Comparison of ENCODE assay signal across 8 mouse cellular contexts in the genomic region with DNA sequence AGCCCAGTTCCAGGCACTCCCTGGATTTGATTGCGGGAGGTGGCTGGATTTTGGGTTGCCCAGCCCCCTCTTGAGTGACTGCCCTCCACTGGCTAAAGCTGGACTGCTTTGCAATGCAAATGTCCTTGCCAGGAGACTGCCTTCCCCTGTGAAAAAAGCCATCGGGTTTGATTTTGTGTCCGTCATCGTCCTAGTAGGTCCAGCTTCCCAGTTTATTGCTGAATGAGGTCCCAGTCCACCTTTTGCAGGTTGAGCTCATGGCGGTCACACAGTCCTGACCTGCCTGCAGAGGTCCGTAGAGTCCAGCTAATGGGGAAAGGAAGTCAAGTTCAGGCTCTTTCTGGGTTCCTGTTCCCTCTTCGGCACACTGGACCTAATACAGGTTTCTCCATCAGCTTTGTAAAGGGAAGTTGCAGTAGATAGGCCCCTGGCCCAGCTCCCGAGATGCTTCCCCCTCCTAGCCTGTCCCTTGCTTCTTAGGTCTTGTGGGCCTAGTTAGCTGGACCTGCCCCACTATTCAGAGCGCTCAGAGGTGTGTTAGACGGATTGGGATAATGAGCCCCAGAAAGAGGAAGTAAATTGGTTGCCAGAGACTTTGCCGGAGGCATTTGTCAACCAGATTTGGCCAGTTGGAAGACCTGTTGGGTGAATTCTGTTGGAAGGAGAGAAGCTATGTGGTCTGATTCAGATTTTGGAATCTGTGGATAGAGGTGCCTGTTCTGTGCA. TPM values are rescaled to one million over a fixed set of nuclear protein-coding genes. Genes with fewer than 3 reads are reported as not detected.
DNase-seq lines count a peak whose midpoint lies in the region; ATAC-seq lines count a peak whose summit lies in the region.

No protein-coding gene starts in this region.

- peak overlapping the region; percentile 79 for H3K4me2 ChIP-seq in embryonic facial prominence, embryonic 11.5 days (ENCODE audit: low read depth, low read length)
- peak overlapping the region; percentile 84 for H3K4me2 ChIP-seq in limb, embryonic 15.5 days
- peak overlapping the region; percentile 85 for H3K4me2 ChIP-seq in stomach, embryonic 15.5 days

- no peak for ATAC-seq in embryonic facial prominence, embryonic 11.5 days (replicated peaks; ENCODE audit: insufficient number of reproducible peaks, low FRiP score, low TSS enrichment, low read depth)
- ATAC-seq in limb, embryonic 15.5 days (ENCODE audit: insufficient number of reproducible peaks, low FRiP score, low TSS enrichment, low read depth): no peak
- peak; percentile 54 for ATAC-seq in monocyte, adult 5-6 weeks (replicated peaks; ENCODE audit: insufficient number of reproducible peaks, low FRiP score, low TSS enrichment, poor library complexity, severe bottlenecking)
- ATAC-seq in stomach, embryonic 15.5 days (ENCODE audit: insufficient read depth, low FRiP score, low read depth): no peak

- peak; percentile 67 for DNase-seq in right cerebral cortex, adult 18-20 months
- DNase-seq in right cerebral cortex, postnatal 4 days: no peak
- DNase-seq in embryonic facial prominence, embryonic 11.5 days (ENCODE audit: low spot score): peak; percentile 48
- DNase-seq in heart, embryonic 10.5 days (ENCODE audit: low spot score): no peak
- peak; percentile 82 for DNase-seq in kidney, adult 9 months

- peak overlapping the region; percentile 88 for H3K9ac ChIP-seq in embryonic facial prominence, embryonic 11.5 days (replicated peaks; ENCODE audit: low read length)
- H3K9ac ChIP-seq in limb, embryonic 15.5 days: peak overlapping the region; percentile 96
- H3K9ac ChIP-seq in stomach, embryonic 15.5 days: peak overlapping the region; percentile 85

- H3K27me3 ChIP-seq in embryonic facial prominence, embryonic 11.5 days (ENCODE audit: control insufficient read depth, insufficient read depth, low read length): no peaks in the 10 kb centered on the region
- no peaks in the 10 kb centered on the region for H3K27me3 ChIP-seq in heart, embryonic 10.5 days (ENCODE audit: insufficient read depth, poor library complexity, severe bottlenecking)
- H3K27me3 ChIP-seq in limb, embryonic 15.5 days: no peaks in the 10 kb centered on the region
- H3K27me3 ChIP-seq in stomach, embryonic 15.5 days (replicated peaks): no peaks in the 10 kb centered on the region

- 0 out of 2 replicates have a peak overlapping the region, but pooled peaks have one; percentile 22 for H3K27ac ChIP-seq in embryonic facial prominence, embryonic 11.5 days (replicated peaks; ENCODE audit: low read depth, low read length)
- peak overlapping the region; percentile 89 for H3K27ac ChIP-seq in heart, embryonic 10.5 days
- H3K27ac ChIP-seq in limb, embryonic 15.5 days: peak overlapping the region; percentile 99
- H3K27ac ChIP-seq in stomach, embryonic 15.5 days: peak overlapping the region; percentile 99

- no peaks in the 10 kb centered on the region for H3K36me3 ChIP-seq in embryonic facial prominence, embryonic 11.5 days (replicated peaks; ENCODE audit: control insufficient read depth, insufficient read depth, low read depth, low read length)
- H3K36me3 ChIP-seq in heart, embryonic 10.5 days: 0 out of 2 replicates have a peak, but pooled peaks cover 2% of the 10 kb centered on the region
- H3K36me3 ChIP-seq in limb, embryonic 15.5 days: no peaks in the 10 kb centered on the region
- no peaks in the 10 kb centered on the region for H3K36me3 ChIP-seq in stomach, embryonic 15.5 days

- H3K9me3 ChIP-seq in embryonic facial prominence, embryonic 11.5 days (replicated peaks; ENCODE audit: control insufficient read depth, low read length): no peaks in the 10 kb centered on the region
- no peaks in the 10 kb centered on the region for H3K9me3 ChIP-seq in heart, embryonic 10.5 days
- no peaks in the 10 kb centered on the region for H3K9me3 ChIP-seq in limb, embryonic 15.5 days
- no peaks in the 10 kb centered on the region for H3K9me3 ChIP-seq in stomach, embryonic 15.5 days

- peak overlapping the region; percentile 95 for H3K4me3 ChIP-seq in embryonic facial prominence, embryonic 11.5 days (ENCODE audit: low read depth, low read length)
- peak overlapping the region; percentile 88 for H3K4me3 ChIP-seq in heart, embryonic 10.5 days
- H3K4me3 ChIP-seq in limb, embryonic 15.5 days: peak overlapping the region; percentile 92
- peak overlapping the region; percentile 80 for H3K4me3 ChIP-seq in stomach, embryonic 15.5 days (replicated peaks)

- 3% methylated on average over 11 of the region's 11 CpGs for WGBS in embryonic facial prominence, embryonic 11.5 days
- WGBS in heart, embryonic 10.5 days: 6% methylated on average over 11 of the region's 11 CpGs
- WGBS in limb, embryonic 15.5 days: 4% methylated on average over 11 of the region's 11 CpGs
- WGBS in stomach, embryonic 15.5 days: 8% methylated on average over 11 of the region's 11 CpGs

- peaks cover 15% of the 10 kb centered on the region for H3K4me1 ChIP-seq in embryonic facial prominence, embryonic 11.5 days (ENCODE audit: control insufficient read depth, insufficient read depth, low read length)
- H3K4me1 ChIP-seq in heart, embryonic 10.5 days: peaks cover 68% of the 10 kb centered on the region
- H3K4me1 ChIP-seq in limb, embryonic 15.5 days: peaks cover 68% of the 10 kb centered on the region
- H3K4me1 ChIP-seq in stomach, embryonic 15.5 days: peaks cover 50% of the 10 kb centered on the region

RNA-seq across cellular contexts. Expression of a gene that starts 1.7 kb away (rescaled TPM):
- polyA plus RNA-seq in embryonic facial prominence, embryonic 11.5 days (2014; fragmentation: Nextera tagmentation; extraction: Ambion mirVana): 10.2 and 11.7 TPM in 2 replicates
- polyA plus RNA-seq in heart, embryonic 10.5 days (2016; fragmentation: Nextera tagmentation; extraction: Ambion mirVana): 5.9 and 8.3 TPM in 2 replicates
- 14.7 and 17.3 TPM in 2 replicates for polyA plus RNA-seq in limb, embryonic 15.5 days (2015; fragmentation: Nextera tagmentation; extraction: Ambion mirVana)
- 16.5 to 33.7 TPM (median 17.8 TPM) in 3 replicates for total RNA-seq in monocyte, adult 5-6 weeks (2017)
- 11.2 and 13.0 TPM in 2 replicates for polyA plus RNA-seq in stomach, embryonic 15.5 days (2015; fragmentation: Nextera tagmentation; extraction: Ambion mirVana)

RNA-seq across cellular contexts. Expression of a gene that starts 33.9 kb away (rescaled TPM):
- polyA plus RNA-seq in embryonic facial prominence, embryonic 11.5 days (2014; fragmentation: Nextera tagmentation; extraction: Ambion mirVana): 97.1 and 100 TPM in 2 replicates
- 87.4 and 92.5 TPM in 2 replicates for polyA plus RNA-seq in heart, embryonic 10.5 days (2016; fragmentation: Nextera tagmentation; extraction: Ambion mirVana)
- polyA plus RNA-seq in limb, embryonic 15.5 days (2015; fragmentation: Nextera tagmentation; extraction: Ambion mirVana): 114 and 117 TPM in 2 replicates
- 17.1 to 48.6 TPM (median 38.2 TPM) in 3 replicates for total RNA-seq in monocyte, adult 5-6 weeks (2017)
- 109 and 112 TPM in 2 replicates for polyA plus RNA-seq in stomach, embryonic 15.5 days (2015; fragmentation: Nextera tagmentation; extraction: Ambion mirVana)

RNA-seq across cellular contexts. Expression of a gene that starts 37.8 kb away (rescaled TPM):
- polyA plus RNA-seq in embryonic facial prominence, embryonic 11.5 days (2014; fragmentation: Nextera tagmentation; extraction: Ambion mirVana): 2.3 and 3.3 TPM in 2 replicates
- polyA plus RNA-seq in heart, embryonic 10.5 days (2016; fragmentation: Nextera tagmentation; extraction: Ambion mirVana): 0.43 and 1.1 TPM in 2 replicates
- polyA plus RNA-seq in limb, embryonic 15.5 days (2015; fragmentation: Nextera tagmentation; extraction: Ambion mirVana): 0.12 and 0.82 TPM in 2 replicates
- 2.5 TPM in 1 of 3 replicates, not detected in the others for total RNA-seq in monocyte, adult 5-6 weeks (2017)
- 0.36 and 0.61 TPM in 2 replicates for polyA plus RNA-seq in stomach, embryonic 15.5 days (2015; fragmentation: Nextera tagmentation; extraction: Ambion mirVana)

RNA-seq across cellular contexts. Expression of a gene that starts 38.7 kb away (rescaled TPM):
- 0.32 and 0.36 TPM in 2 replicates for polyA plus RNA-seq in embryonic facial prominence, embryonic 11.5 days (2014; fragmentation: Nextera tagmentation; extraction: Ambion mirVana)
- polyA plus RNA-seq in heart, embryonic 10.5 days (2016; fragmentation: Nextera tagmentation; extraction: Ambion mirVana): 0.09 and 0.15 TPM in 2 replicates
- polyA plus RNA-seq in limb, embryonic 15.5 days (2015; fragmentation: Nextera tagmentation; extraction: Ambion mirVana): not detected in 2 replicates
- total RNA-seq in monocyte, adult 5-6 weeks (2017): not detected in 3 replicates
- polyA plus RNA-seq in stomach, embryonic 15.5 days (2015; fragmentation: Nextera tagmentation; extraction: Ambion mirVana): 0.09 and 0.12 TPM in 2 replicates

RNA-seq across cellular contexts. Expression of a gene that starts 50.1 kb away (rescaled TPM):
- 20.3 and 22.8 TPM in 2 replicates for polyA plus RNA-seq in embryonic facial prominence, embryonic 11.5 days (2014; fragmentation: Nextera tagmentation; extraction: Ambion mirVana)
- polyA plus RNA-seq in heart, embryonic 10.5 days (2016; fragmentation: Nextera tagmentation; extraction: Ambion mirVana): 39.8 and 49.0 TPM in 2 replicates
- polyA plus RNA-seq in limb, embryonic 15.5 days (2015; fragmentation: Nextera tagmentation; extraction: Ambion mirVana): 33.8 and 44.2 TPM in 2 replicates
- total RNA-seq in monocyte, adult 5-6 weeks (2017): 18.7 to 29.4 TPM (median 21.7 TPM) in 3 replicates
- polyA plus RNA-seq in stomach, embryonic 15.5 days (2015; fragmentation: Nextera tagmentation; extraction: Ambion mirVana): 18.3 and 20.3 TPM in 2 replicates

Comparison
In these comparisons a context has a peak if more than half of its experiments do, and no peak if none do; other contexts are left out.
1. DNase-seq: peak in right cerebral cortex, adult 18-20 months (single experiment), embryonic facial prominence, embryonic 11.5 days (single experiment) and kidney, adult 9 months (single experiment); none in right cerebral cortex, postnatal 4 days (single experiment) and heart, embryonic 10.5 days (single experiment).
2. H3K27ac ChIP-seq: peak in every context shown above with its lines; median percentile 99 in limb, embryonic 15.5 days; 99 in stomach, embryonic 15.5 days; 89 in heart, embryonic 10.5 days; 22 in embryonic facial prominence, embryonic 11.5 days.
3. Peak in every context shown above with its lines, with median percentiles within 50 percentile points of each other: H3K4me2 ChIP-seq, H3K4me3 ChIP-seq and H3K9ac ChIP-seq.